Mouse (Mus musculus): ENCODE measurements at regions not wholly inside any gene's neighbourhood (a gene's known extent, or its start where the extent isn't known, plus 50 kb on each side); places are given as distances from the start of the nearest gene placed in this dataset.

DNA sequence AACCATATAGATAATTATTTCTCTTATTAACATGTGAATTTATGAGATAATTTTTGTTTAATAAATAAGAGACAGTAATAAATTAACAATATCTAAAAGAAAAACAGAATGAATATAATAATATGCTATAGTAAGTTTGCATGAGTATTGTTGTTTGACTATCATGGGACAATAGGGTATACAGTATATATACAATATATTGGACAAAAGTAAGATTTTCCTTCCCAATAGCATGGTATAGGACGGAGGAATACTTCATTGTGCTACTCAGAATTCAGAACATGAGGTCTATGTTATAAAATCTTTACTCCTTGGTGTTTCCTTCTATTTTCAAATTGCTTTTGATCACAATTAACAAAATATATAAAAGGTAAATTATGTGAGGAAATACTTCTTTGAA lies 771.0 kb upstream of the Pcdh20 start:
- in situ Hi-C loops (cut with MboI, MseI): no loop called here

DNA sequence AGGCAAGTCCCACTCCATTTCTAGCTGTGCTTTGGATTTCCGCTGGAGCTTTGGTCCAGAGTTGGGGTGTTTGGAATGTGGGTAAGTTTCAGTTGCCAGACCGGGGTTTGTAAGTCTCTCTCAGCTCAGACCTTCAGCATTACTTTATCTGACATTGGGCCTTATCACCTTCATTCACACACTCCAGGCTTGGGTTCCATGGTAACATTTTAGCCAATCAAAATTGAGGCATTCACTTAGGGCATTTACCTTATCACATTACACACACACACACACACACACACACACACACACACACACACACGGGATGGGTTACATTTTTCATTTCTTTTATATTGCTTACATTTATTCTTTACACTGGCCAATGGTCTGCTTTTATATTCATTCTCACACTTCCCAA lies 765.3 kb upstream of the Pcdh20 start:
- in situ Hi-C loops (cut with MboI, MseI): no loop called here

DNA sequence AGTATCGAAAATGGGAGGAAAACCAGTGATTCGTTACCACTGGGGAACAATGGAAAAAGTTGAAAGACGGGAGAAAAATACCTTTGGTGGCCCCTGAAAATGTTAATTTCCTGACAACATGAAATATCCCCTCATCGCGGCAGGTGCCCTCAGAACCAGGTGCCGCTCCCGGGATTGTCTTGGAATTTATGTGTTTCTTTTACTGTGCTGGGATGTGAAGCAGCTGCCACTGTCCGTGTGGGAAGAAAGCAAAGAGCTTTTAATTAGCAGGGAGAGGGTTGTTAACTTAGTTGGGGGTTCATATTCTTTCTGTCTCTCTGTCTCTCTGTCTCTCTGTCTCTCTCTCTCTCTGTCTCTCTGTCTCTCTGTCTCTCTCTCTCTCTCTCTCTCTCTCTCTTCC lies 759.3 kb upstream of the Pcdh20 start:
- in situ Hi-C loops (cut with MboI, MseI): no loop called here

DNA sequence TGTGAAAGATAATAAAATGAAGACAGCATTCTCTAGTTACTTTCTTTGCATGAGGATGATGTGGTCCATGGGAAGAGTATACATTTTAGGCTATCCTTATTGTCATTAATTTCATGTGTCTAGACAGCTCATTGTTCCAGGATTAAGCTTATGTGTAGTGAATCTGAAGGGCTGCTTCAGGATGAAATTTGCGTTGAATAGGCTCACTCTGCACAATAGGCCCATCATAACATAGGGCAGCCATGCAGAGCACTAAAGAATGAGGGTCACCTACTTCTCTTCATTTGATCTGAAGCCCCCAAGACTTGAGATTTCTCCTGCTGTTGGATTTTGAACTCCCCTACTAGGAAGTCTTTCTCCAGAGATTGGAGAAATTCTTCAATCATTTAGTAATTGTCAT lies 746.2 kb upstream of the Pcdh20 start:
- in situ Hi-C loops (cut with MboI, MseI): no loop called here

DNA sequence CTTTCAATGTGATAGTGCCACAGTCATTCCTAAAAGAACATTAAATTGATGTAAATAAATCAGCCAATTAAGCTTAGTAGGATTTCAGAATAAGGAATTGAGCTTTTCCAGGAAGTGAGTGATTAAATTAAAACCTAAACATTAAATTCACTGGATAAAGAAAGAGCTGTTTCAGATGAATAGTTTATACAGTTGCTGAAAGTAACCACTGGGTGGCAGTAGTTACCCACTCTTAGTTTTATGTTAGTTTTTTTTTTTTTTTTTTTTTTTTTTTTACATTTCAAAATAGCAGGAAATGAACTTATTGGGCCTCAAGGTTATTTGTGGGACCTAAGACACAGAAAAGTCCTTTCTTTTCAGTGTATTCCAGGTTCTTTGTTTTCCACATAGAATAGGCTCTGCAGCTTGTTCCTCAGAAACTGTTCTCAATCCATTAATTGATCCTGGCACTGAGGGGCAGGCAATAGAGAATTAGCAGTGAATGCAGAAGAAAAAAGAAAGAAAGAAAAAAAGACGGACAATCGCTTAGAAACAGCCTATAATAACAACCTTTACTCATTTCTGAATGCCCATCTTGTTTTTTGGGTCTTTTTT lies 710.3 kb upstream of the Pcdh20 start:
- in situ Hi-C loops (cut with MboI, MseI): no loop called here

DNA sequence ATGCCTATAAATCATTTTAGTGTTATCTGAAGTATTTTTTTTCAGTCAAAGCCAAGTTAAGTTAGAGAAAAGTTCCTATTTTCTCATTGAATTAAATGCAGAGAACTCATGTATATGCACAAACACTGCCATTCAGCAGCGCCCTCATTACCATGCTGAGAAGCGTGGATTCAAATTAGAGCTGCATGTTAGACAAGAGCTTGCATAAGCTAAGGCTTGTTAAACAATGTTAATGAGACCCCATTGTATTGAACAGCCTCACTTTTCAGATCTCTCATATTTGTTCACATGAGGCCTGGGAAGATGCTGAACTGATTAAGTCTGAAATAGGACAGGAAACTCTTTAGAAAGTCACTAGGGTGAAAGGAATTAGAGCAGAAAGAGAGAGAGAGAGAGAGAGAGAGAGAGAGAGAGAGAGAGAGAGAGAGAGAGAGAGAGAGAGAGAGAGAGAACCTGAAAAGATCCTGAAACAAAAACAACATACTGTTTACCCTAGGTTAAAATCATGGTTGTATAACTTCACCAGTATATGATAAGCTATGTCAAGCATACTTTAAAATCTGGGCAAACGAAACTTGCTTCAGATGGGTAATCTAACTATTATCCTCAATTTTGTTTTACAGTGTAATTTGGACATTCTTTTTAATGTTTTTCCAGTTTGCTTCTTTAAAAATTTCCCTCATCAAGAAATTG lies 671.9 kb upstream of the Pcdh20 start:
- in situ Hi-C loops (cut with MboI, MseI): no loop called here

DNA sequence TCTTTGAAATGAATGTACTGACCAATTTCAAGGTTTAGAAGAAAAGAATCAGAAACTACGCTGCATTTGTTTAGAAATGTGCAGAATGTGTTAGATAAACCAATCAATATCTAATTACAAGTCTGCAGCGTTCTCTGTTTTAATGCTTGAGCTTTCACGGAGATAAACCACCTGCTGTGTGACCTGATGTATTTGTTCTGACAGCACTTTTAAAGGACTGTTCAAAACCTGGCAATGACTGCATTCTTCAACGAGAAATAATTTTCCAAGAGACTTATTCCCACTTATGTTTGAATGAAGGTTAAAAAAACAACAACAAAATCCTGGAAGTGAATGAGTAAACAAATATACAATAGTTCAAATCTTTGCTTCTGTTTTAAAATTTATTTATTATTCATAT lies 628.1 kb upstream of the Pcdh20 start:
- in situ Hi-C loops (cut with MboI, MseI): no loop called here

- in situ Hi-C loops (cut with MboI, MseI): no loop called here
These were observed 618.5 kb upstream of the Pcdh20 start for GRCm38 (mm10) chr14:89089661-89090060.

DNA sequence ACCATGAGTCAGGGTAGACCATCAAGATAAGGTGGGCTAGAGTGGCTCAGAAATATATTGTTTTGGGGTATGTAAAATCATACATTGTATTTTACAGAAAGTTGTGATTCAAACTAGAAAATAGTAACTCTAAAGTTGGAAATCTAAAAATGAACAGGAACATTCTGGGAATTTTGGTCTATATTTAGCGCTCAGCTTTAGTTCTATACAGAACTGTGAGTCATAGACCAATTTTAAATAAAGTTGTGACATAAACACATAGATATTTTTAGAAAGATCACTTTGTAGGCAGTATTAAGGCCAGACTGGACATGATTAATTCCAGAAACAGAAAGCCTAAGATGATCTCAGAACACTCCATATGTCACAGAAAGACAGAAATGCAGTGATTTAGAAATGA lies 604.8 kb upstream of the Pcdh20 start:
- in situ Hi-C loops (cut with MboI, MseI): no loop called here

GRCm38 (mm10) chr14:89063971-89064370 lies 592.8 kb upstream of the Pcdh20 start:
- in situ Hi-C loops (cut with MboI, MseI): no loop called here

GRCm38 (mm10) chr14:89062583-89063436 lies 591.6 kb upstream of the Pcdh20 start:
- in situ Hi-C loops (cut with MboI, MseI): no loop called here

DNA sequence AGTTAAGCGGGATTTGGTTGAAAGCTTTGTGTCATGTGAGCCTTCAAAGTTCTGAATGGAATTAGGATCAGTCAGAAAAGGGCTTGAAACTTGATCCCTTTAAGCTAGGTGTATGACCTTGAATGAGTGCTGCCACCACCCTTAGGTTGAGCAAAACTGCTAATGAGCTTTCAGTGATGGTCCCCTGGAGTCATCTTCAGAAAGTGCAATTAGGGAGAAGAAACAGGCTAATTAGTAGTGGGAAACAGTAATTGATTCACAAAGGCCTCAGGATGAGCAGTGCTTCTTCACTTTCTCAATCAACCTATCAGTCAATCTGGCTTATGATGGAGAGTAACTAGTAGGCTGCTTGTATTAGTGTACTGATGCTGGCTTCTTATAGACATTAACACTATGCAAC lies 590.1 kb upstream of the Pcdh20 start:
- in situ Hi-C loops (cut with MboI, MseI): no loop called here

DNA sequence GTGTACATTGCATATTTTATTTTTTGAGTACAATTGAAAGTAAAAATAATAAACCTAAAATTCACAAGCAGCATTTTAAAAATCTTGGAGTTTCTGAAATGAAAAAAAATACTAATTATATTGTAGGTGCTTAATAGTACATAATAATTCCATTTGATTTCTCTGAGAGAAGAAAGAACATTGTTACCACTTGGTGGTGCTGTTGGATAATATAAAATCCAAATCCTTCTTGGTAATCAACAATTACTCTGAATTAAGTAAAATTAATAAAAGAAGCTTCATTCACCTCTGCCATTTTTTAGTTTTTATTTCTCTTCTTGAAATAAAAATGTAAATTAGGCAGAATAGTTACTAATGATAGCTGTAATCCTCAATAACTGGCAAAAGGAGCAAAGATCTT lies 563.2 kb upstream of the Pcdh20 start:
- in situ Hi-C loops (cut with MboI, MseI): loop anchor here in 1 of 2 experiments (10.0 kb wide), 1 partner anchor 450 kb away; no protein-coding TSS in a partner anchor

DNA sequence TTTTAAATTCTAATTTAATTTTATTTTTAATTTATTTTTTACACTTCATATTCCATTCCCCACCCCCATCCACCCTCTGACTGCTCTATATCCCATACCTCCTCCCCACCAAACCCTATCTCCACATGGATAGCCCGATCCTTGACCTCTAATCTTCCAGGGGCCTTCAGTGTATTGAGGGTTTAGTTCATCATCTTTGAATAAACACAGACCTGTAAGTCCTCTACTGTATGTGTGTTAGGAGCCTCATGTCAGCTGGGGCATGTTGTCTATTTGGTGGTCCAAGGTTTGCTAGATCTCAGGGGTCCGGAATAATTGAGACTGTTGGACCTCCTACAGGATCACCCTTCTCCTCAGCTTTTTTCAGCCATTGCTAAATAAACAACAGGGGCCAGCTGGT lies 540.2 kb upstream of the Pcdh20 start:
- in situ Hi-C loops (cut with MboI, MseI): no loop called here

DNA sequence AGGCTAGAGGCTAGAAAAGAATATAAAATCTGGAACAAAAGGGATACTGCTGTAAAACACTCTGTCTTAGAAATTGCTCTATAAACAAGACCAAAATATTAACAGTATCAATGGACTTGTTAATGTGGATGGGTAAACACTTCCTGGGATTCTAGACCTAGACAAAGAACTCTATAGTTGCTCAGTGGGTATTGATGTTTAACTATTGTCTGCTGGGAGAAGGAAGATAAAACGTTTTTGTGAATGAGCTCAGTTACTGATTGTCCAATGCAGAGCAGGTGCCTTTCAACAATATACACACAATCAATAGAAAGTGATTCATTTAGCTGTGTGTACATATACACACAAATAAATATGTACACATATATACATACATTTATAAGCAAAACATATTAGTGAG lies 538.5 kb upstream of the Pcdh20 start:
- in situ Hi-C loops (cut with MboI, MseI): no loop called here

DNA sequence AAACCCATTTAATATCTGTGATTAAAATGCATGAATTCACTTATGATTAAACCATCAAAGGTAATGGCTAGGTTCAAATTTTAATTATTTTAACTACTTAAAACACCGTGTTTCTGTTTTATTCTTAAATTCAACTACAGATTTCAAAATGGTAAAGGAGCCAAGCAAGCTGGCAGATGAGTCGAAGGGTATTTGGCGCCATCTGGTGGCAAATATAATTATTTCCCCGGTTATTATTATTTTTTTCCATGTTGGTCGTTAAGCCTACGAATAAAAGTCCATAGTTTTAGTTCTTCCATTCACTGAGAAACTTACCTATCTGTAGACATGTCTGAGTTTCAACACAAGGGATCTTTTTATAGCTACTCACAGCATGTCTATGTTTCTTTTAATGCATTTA lies 510.7 kb upstream of the Pcdh20 start:
- in situ Hi-C loops (cut with MboI, MseI): loop anchor here (5.0 kb wide), 1 partner anchor 1515 kb away; no protein-coding TSS in a partner anchor

- in situ Hi-C loops (cut with MboI, MseI): no loop called here
These were observed 504.8 kb upstream of the Pcdh20 start for GRCm38 (mm10) chr14:88976007-88976406.

- in situ Hi-C loops (cut with MboI, MseI): no loop called here
These were observed 463.4 kb upstream of the Pcdh20 start for GRCm38 (mm10) chr14:88934569-88934968.
